Mouse (Mus musculus) gastrocnemius, adult 18-20 months (tissue): ENCODE data around the gene E2f2. TPM values are rescaled to one million over a fixed set of nuclear protein-coding genes. Genes with fewer than 3 reads are reported as not detected.

ENCODE experiments used
- DNase-seq: peaks from one replicate; pipeline ENCODE4 v3.0.0; 2021; ENCODE audit warnings: low spot score
- long read RNA-seq, 2 experiments: library from polyadenylated mRNA; stranded (forward); transcript quantifications; one replicate each; pipeline ENCODE4 v2.0.0; 2021
- total RNA-seq, 2 experiments: library from RNA; stranded (reverse); gene quantifications; 2 replicates each; pipeline ENCODE4 v1.2.3; 2021

E2f2 gene
- total RNA-seq = under 1 TPM; 0.73 to 0.76 TPM
- long read RNA-seq, experiment 1, partial matches to known transcripts = 0 of 1 reads
- long read RNA-seq, experiment 1, other reads (novel, unspliced or antisense) = 1 of 1 reads
- long read RNA-seq, experiment 2, partial matches to known transcripts = 1 of 1 reads
- long read RNA-seq, experiment 2, other reads (novel, unspliced or antisense) = 0 of 1 reads

GRCm38 (mm10) chr4:136172011-136172541, at the start of gene E2f2:
Gene E2f2 (plus strand): TSS chr4:136172394.
- peak; percentile 52 for DNase-seq

- DNase-seq = no peak
These were observed 48.9 kb upstream of the E2f2 start for GRCm38 (mm10) chr4:136123111-136123791.

- DNase-seq = no peak
These were observed 48.4 kb upstream of the E2f2 start for GRCm38 (mm10) chr4:136123792-136124161.

- DNase-seq = no peak
These were observed 47.6 kb upstream of the E2f2 start for GRCm38 (mm10) chr4:136124581-136124980.

GRCm38 (mm10) chr4:136125458-136125857, 46.7 kb upstream of the E2f2 start:
- DNase-seq = no peak

- no peak for DNase-seq
These were observed 46.2 kb upstream of the E2f2 start for GRCm38 (mm10) chr4:136126019-136126418.

GRCm38 (mm10) chr4:136127670-136128069, 44.5 kb upstream of the E2f2 start:
- no peak for DNase-seq

- no peak for DNase-seq
These were observed 42.4 kb upstream of the E2f2 start for GRCm38 (mm10) chr4:136129842-136130241.

- no peak for DNase-seq
These were observed 38.4 kb upstream of the E2f2 start for GRCm38 (mm10) chr4:136133801-136134200.

- no peak for DNase-seq
These were observed 37.7 kb upstream of the E2f2 start for GRCm38 (mm10) chr4:136134418-136134977.

GRCm38 (mm10) chr4:136134978-136135873, 37.0 kb upstream of the E2f2 start:
- DNase-seq = no peak

GRCm38 (mm10) chr4:136135874-136136728, 36.1 kb upstream of the E2f2 start:
- no peak for DNase-seq

GRCm38 (mm10) chr4:136139326-136140110, 32.7 kb upstream of the E2f2 start:
- DNase-seq = no peak

GRCm38 (mm10) chr4:136140327-136141250, 31.6 kb upstream of the E2f2 start:
- DNase-seq = peak; percentile 91

GRCm38 (mm10) chr4:136142267-136143192, 29.7 kb upstream of the E2f2 start:
- no peak for DNase-seq

- peak; percentile 93 for DNase-seq
These were observed 28.8 kb upstream of the E2f2 start, which contains the start of gene Id3 for GRCm38 (mm10) chr4:136143193-136143976. Gene Id3 (plus strand): TSS chr4:136143497.
